Mouse (Mus musculus): ENCODE data around the gene Cabp4.
A peak's percentile ranks its signal among the peaks of the same experiment; 100 is the strongest.

Cabp4 gene

GRCm38 (mm10) chr19:4164721-4165120 lies 20.9 kb upstream of the Cabp4 start:
- DNase-seq (ENCODE audit: low spot score in 2 of 2): no peak

GRCm38 (mm10) chr19:4164100-4164499 lies 20.3 kb upstream of the Cabp4 start:
- DNase-seq (ENCODE audit: low spot score in 2 of 2): no peak

- DNase-seq (ENCODE audit: low spot score in 2 of 2): no peak
Observed at GRCm38 (mm10) chr19:4163543-4163887, 19.7 kb upstream of the Cabp4 start.

- peak; percentile 94 to 98 for DNase-seq (ENCODE audit: low spot score in 2 of 2)
Observed at GRCm38 (mm10) chr19:4162646-4163542, 19.1 kb upstream of the Cabp4 start, which contains the start of gene Rps6kb2. Rps6kb2 (minus strand) TSS chr19:4163354.

- DNase-seq (ENCODE audit: low spot score in 2 of 2): no peak
Observed at GRCm38 (mm10) chr19:4159049-4159448, 15.2 kb upstream of the Cabp4 start.

- DNase-seq (ENCODE audit: low spot score in 2 of 2): no peak
Observed at GRCm38 (mm10) chr19:4156771-4157170, 12.9 kb upstream of the Cabp4 start.

GRCm38 (mm10) chr19:4156073-4156579 lies 12.3 kb upstream of the Cabp4 start:
- no peak for DNase-seq (ENCODE audit: low spot score in 2 of 2)

- DNase-seq (ENCODE audit: low spot score in 2 of 2): no peak
Observed at GRCm38 (mm10) chr19:4155223-4156072, 11.6 kb upstream of the Cabp4 start.

- DNase-seq (ENCODE audit: low spot score in 2 of 2): no peak
Observed at GRCm38 (mm10) chr19:4154437-4155222, 10.8 kb upstream of the Cabp4 start.

GRCm38 (mm10) chr19:4153232-4153654 lies 9.4 kb upstream of the Cabp4 start, which contains the start of gene Ptprcap:
Ptprcap (plus strand) TSS chr19:4153604.
- no peak for DNase-seq (ENCODE audit: low spot score in 2 of 2)

- no peak for DNase-seq (ENCODE audit: low spot score in 2 of 2)
Observed at GRCm38 (mm10) chr19:4152445-4153231, 8.8 kb upstream of the Cabp4 start.

GRCm38 (mm10) chr19:4151898-4152297 lies 8.1 kb upstream of the Cabp4 start:
- no peak for DNase-seq (ENCODE audit: low spot score in 2 of 2)

GRCm38 (mm10) chr19:4151488-4151860 lies 7.6 kb upstream of the Cabp4 start:
- DNase-seq (ENCODE audit: low spot score in 2 of 2): no peak

- DNase-seq (ENCODE audit: low spot score in 2 of 2): no peak
Observed at GRCm38 (mm10) chr19:4150567-4151487, 7.0 kb upstream of the Cabp4 start.

- no peak for DNase-seq (ENCODE audit: low spot score in 2 of 2)
Observed at GRCm38 (mm10) chr19:4149764-4150461, 6.1 kb upstream of the Cabp4 start.

- DNase-seq (ENCODE audit: low spot score in 2 of 2): no peak
Observed at GRCm38 (mm10) chr19:4149283-4149682, 5.5 kb upstream of the Cabp4 start.

GRCm38 (mm10) chr19:4148819-4149218 lies 5.0 kb upstream of the Cabp4 start:
- DNase-seq (ENCODE audit: low spot score in 2 of 2): no peak

- DNase-seq (ENCODE audit: low spot score in 2 of 2): peak; percentile 84 to 95
Observed at GRCm38 (mm10) chr19:4148491-4148806, 4.6 kb upstream of the Cabp4 start, which contains the start of gene Coro1b. Coro1b (plus strand) TSS chr19:4148619.
